Mouse (Mus musculus) liver, embryonic 14.5 days (tissue): Measurements from ENCODE around the gene Iars2. TPM values are rescaled to one million over a fixed set of nuclear protein-coding genes. Genes with fewer than 3 reads are reported as not detected.

ENCODE experiments used
- ATAC-seq: fragments of 200-750 bp; cut with Nextera tagmentation; 2 replicates; pipeline ENCODE4 v1.8.0; 2017; ENCODE audit warnings: moderate number of reproducible peaks, mild to moderate bottlenecking, moderate library complexity; ENCODE audit not compliant: insufficient read depth
- DNase-seq, 3 experiments: peaks; one replicate each; pipeline ENCODE4 v3.0.0-alpha.2; 2012 to 2013; ENCODE audit warnings: low read depth in 3 of 3, low spot score in 3 of 3
- H3K27ac ChIP-seq: fragments of 300-500 bp; sonication (generic); 2 replicates; pipeline ENCODE4 v1.5.1; 2014; ENCODE audit warnings: moderate library complexity, mild to moderate bottlenecking, control low read depth, inconsistent platforms
- H3K27me3 ChIP-seq: fragments of 300-500 bp; sonication (generic); 2 replicates; pipeline ENCODE4 v1.6.1; 2014; ENCODE audit warnings: mild to moderate bottlenecking, low read length, moderate library complexity; ENCODE audit not compliant: control insufficient read depth, insufficient read depth
- H3K36me3 ChIP-seq: fragments of 300-500 bp; sonication (generic); replicated peaks from 2 replicates; pipeline ENCODE4 v1.6.1; 2014; ENCODE audit warnings: low read depth; ENCODE audit not compliant: control insufficient read depth, insufficient read depth
- H3K4me1 ChIP-seq, 2 experiments: fragments of 200-500 bp in 1 of 2; fragments of 300-500 bp in 1 of 2; sonication (generic) in 1 of 2; replicated peaks; 2 replicates each; pipeline ENCODE4 v1.6.1; 2012 to 2014; ENCODE audit warnings: antibody characterized with exemption in 1 of 2, inconsistent platforms in 1 of 2, low read length in 1 of 2; ENCODE audit not compliant: control insufficient read depth in 2 of 2, insufficient read depth in 2 of 2
- H3K4me2 ChIP-seq: fragments of 300-500 bp; sonication (generic); 2 replicates; pipeline ENCODE4 v1.6.1; 2014; ENCODE audit warnings: low read depth, mild to moderate bottlenecking, control low read depth, moderate library complexity
- H3K4me3 ChIP-seq, 2 experiments: fragments of 200-500 bp in 1 of 2; fragments of 300-500 bp in 1 of 2; sonication (generic) in 1 of 2; 2 replicates each; pipeline ENCODE4 v1.5.1; 2012 to 2014; ENCODE audit warnings: low read depth in 2 of 2, low read length in 2 of 2, mild to moderate bottlenecking in 2 of 2, control low read depth in 1 of 2, inconsistent platforms in 1 of 2, moderate library complexity in 1 of 2; ENCODE audit not compliant: insufficient read depth in 1 of 2
- H3K9ac ChIP-seq: fragments of 300-500 bp; sonication (generic); replicated peaks from 2 replicates; pipeline ENCODE4 v1.6.1; 2014; ENCODE audit warnings: mild to moderate bottlenecking, control low read depth, moderate library complexity
- H3K9me3 ChIP-seq: fragments of 300-500 bp; sonication (generic); 2 replicates; pipeline ENCODE4 v1.6.1; 2016; ENCODE audit warnings: low read length, mixed read lengths; ENCODE audit not compliant: control insufficient read depth
- CTCF ChIP-seq: IDR thresholded peaks from 2 replicates; pipeline ENCODE4 v1.5.1; 2016; ENCODE audit warnings: antibody characterized with exemption, low read depth, control low read depth
- EP300 ChIP-seq: IDR thresholded peaks from 2 replicates; pipeline ENCODE4 v1.6.1; 2016; ENCODE audit warnings: antibody characterized with exemption, low read depth
- WGBS: fragments of 180-500 bp; shearing (Covaris S2); extraction: QIAGEN DNeasy Blood & Tissue Kit; methylation state at CpG from one replicate; pipeline ENCODE4 v1.1.7; 2014; ENCODE audit not compliant: insufficient replicate concordance; 5-methylcytosine and 5-hydroxymethylcytosine counted together
- polyA plus RNA-seq, 2 experiments: library from polyadenylated mRNA; depleted of rRNA in 1 of 2; stranded (reverse) in 1 of 2; unstranded in 1 of 2; fragments of >200 nt; fragmentation: Nextera tagmentation in 1 of 2; extraction: Ambion mirVana in 1 of 2; gene quantifications; 2 replicates each; pipeline versions ENCODE4 v1.2.1 to v1.2.3; 2012 to 2014

Gene Iars2
- polyA plus RNA-seq, 2 experiments, result 17.6 to 19.1 TPM

DNA sequence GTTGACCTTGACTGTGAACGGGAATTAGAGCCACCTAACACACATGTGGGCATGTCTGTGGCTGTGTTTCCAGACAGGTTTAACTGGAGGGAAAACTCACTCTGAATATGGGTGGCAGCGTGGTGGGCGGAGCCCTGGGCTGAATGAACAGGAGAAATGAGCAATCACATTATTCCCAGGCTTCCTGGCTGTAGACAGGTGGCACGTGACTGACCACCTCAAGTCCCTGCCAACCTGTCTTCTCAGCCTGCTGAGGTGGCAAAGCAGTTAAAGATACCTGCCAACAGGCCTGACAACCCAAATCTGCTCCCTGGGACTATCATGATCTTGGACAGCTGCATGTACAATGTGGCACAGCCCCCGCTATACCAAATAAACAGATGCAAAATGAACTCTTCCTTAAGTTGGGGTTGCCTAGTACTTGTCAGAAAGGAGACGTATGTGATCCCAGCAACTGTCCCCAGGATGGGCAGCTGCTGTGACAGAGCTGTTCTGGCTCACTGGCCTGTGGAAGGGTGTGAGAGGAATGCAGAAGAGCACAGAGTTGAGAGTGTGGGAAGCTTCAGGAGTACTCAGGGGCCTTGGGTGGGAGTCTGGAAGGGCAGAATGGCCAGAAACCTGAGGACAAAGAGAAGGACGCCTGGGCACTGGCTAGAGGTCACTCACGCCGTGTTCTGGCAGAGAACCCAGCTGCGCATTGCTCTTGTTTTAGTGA, 36.4 kb downstream of the Iars2 start:
- no peaks in the 10 kb centered on the region for H3K9me3 ChIP-seq
- no peak for TF ChIP-seq EP300
- no peak for TF ChIP-seq CTCF
- H3K4me2 ChIP-seq, result no peak overlapping the region
- no peak overlapping the region for H3K4me3 ChIP-seq
- no peak for ATAC-seq
- no peak for DNase-seq
- 79% methylated on average over 10 of the region's 10 CpGs for WGBS
- H3K27me3 ChIP-seq, result no peaks in the 10 kb centered on the region
- no peaks in the 10 kb centered on the region for H3K4me1 ChIP-seq
- no peak overlapping the region for H3K9ac ChIP-seq
- H3K36me3 ChIP-seq, result peaks cover 7% of the 10 kb centered on the region
- H3K27ac ChIP-seq, result no peak overlapping the region

DNA sequence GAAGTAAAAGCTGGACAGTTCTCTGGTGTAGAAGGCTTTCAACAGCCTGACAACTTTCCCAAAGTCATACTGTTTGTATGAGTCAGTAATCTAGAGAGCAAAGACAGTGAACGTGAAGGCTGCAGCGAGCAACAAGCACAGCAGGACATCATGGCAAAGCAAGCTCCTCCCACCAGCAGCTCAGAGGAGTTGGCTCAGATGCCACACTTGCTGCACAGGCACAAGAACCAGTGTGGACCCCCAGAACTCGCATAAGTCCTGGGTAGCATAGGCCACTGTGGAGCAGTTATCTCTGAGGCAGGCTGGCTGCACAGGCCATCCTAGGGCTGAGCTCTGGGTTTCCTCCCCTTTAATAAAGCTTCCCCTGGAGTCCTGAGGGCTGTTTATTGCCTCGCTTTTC, 37.9 kb downstream of the Iars2 start:
- TF ChIP-seq CTCF, result no peak
- no peak for TF ChIP-seq EP300
- DNase-seq (no peak), ATAC-seq (no peak)
- no peak overlapping the region for H3K4me2 ChIP-seq
- no peak overlapping the region for H3K9ac ChIP-seq
- H3K36me3 ChIP-seq, result peaks cover 10% of the 10 kb centered on the region
- no peaks in the 10 kb centered on the region for H3K27me3 ChIP-seq
- no peaks in the 10 kb centered on the region for H3K4me1 ChIP-seq
- no peaks in the 10 kb centered on the region for H3K9me3 ChIP-seq
- 75% methylated on average over 4 of the region's 4 CpGs for WGBS
- no peak overlapping the region for H3K27ac ChIP-seq
- H3K4me3 ChIP-seq, result no peak overlapping the region

- Histone ChIP-seq H3K4me2 (no peak overlapping the region), H3K27me3 (no peaks in the 10 kb centered on the region), H3K27ac (no peak overlapping the region), H3K9ac (no peak overlapping the region), H3K9me3 (no peaks in the 10 kb centered on the region), H3K4me3 (no peak overlapping the region), H3K4me1 (no peaks in the 10 kb centered on the region), H3K36me3 (peaks cover 19% of the 10 kb centered on the region)
- DNase-seq, result no peak
- ATAC-seq, result no peak
- WGBS, result 82% methylated on average over 5 of the region's 5 CpGs
- TF ChIP-seq EP300 (no peak), CTCF (no peak)
Measured at GRCm38 (mm10) chr1:185289231-185289630, 40.0 kb downstream of the Iars2 start.

- ATAC-seq, result no peak
- Histone ChIP-seq H3K4me1 (no peaks in the 10 kb centered on the region), H3K4me3 (no peak overlapping the region), H3K27ac (no peak overlapping the region), H3K9me3 (no peaks in the 10 kb centered on the region), H3K27me3 (no peaks in the 10 kb centered on the region), H3K4me2 (no peak overlapping the region), H3K36me3 (peaks cover 27% of the 10 kb centered on the region), H3K9ac (no peak overlapping the region)
- TF ChIP-seq CTCF (no peak), EP300 (no peak)
- 85% methylated on average over 20 of the region's 20 CpGs for whole genome bisulfite sequencing
- no peak for DNase-seq
Measured at GRCm38 (mm10) chr1:185287066-185287465, 42.1 kb downstream of the Iars2 start.

DNA sequence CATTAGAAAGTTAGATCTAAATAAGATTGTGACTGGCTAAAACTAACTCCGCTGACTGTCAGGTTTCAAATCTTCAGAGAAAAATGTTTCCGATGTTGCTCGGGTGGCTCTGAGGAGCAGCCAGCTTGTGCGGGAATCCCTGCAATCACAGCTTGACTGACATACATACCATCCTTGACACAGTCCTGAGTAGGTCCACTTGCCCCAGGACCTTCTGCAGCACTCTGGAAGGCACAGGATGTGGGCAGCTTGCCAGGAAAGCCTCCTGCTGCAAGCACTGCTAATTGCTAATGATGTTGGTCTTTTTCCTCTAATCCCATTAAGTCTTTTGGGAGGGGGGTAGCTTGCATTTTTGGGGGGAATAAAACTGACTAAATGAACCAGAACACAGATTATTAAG, 44.0 kb downstream of the Iars2 start:
- Histone ChIP-seq H3K9ac (no peak overlapping the region), H3K4me3 (no peak overlapping the region), H3K4me2 (no peak overlapping the region), H3K27ac (no peak overlapping the region), H3K27me3 (no peaks in the 10 kb centered on the region), H3K4me1 (no peaks in the 10 kb centered on the region), H3K36me3 (peaks cover 30% of the 10 kb centered on the region), H3K9me3 (no peaks in the 10 kb centered on the region)
- no peak for DNase-seq
- TF ChIP-seq EP300 (no peak), CTCF (no peak)
- 80% methylated on average over 4 of the region's 4 CpGs for WGBS
- no peak for ATAC-seq
